Mouse (Mus musculus): ENCODE results near the gene Dnajb2. TPM values are rescaled to one million over a fixed set of nuclear protein-coding genes. Genes with fewer than 3 reads are reported as not detected.
A peak's percentile ranks its signal among the peaks of the same experiment; 100 is the strongest.

The Dnajb2 gene
- total and polyA plus RNA-seq, 3 experiments: 12.9 to 18.9 TPM; not detected in 1

DNA sequence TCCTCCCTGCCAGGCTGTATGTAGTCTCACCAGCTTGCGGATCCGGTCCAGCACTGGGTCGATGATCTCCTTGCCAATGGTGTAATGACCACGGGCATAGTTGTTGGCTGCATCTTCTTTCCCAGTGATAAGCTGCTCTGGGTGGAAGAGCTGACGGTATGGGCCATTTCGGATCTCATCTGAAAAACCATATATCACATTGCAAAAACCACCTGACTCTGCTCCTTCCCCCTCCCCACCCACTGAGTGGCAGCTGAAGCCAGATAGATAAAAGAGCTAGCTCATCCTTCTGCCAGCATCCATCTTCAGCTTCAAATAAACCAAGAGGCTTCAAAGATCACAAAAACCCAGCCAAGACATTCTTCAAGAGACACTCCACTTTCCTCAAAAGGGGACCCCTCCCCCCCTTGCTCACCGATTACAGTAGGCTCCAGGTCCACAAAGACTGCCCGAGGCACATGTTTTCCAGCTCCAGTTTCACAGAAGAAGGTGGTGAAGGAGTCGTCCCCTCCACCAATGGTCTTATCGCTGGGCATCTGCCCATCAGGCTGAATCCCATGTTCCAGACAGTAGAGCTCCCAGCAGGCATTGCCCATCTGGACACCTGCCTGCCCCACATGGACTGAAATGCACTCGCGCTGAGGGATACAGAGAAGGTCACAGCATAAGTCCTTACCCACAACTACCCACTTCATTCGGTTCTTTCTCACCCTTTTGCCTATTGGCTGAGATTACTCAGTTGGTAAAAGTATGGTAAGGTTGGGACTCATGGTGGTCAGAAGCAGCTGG, 19.2 kb upstream of the Dnajb2 start (continued):
- TF ChIP-seq USF2 (IDR thresholded peaks at IDR 0.05; ENCODE audit: borderline replicate concordance in 1 of 2, insufficient read depth in 1 of 2, low read depth in 1 of 2, low read length in 2 of 2) (0 out of 4 replicates have a peak, but pooled peaks of 1 of the 2 experiments have one; percentile 22), MXI1 (IDR thresholded peaks at IDR 0.05; ENCODE audit: low read depth, low read length) (no peak), CTCF (IDR thresholded peaks at IDR 0.05 in 2 of 3, conservative IDR thresholded peaks at IDR 0.05 in 1 of 3; ENCODE audit: control insufficient read depth in 1 of 3, insufficient read depth in 1 of 3, low read depth in 2 of 3, low read length in 3 of 3, poor library complexity in 1 of 3, severe bottlenecking in 1 of 3) (no peak), ELF1 (IDR thresholded peaks at IDR 0.05; ENCODE audit: low read depth, low read length) (no peak), ZKSCAN1 (IDR thresholded peaks at IDR 0.05; ENCODE audit: low read depth, low read length) (no peak), ZC3H11A (IDR thresholded peaks at IDR 0.05; ENCODE audit: low read depth, low read length) (no peak), TAL1 (IDR thresholded peaks at IDR 0.05; ENCODE audit: low read length) (peak; percentile 69), BHLHE40 (IDR thresholded peaks at IDR 0.05; ENCODE audit: borderline replicate concordance, low read depth, low read length) (no peak), MEF2A (IDR thresholded peaks at IDR 0.05; ENCODE audit: extremely low read depth, insufficient replicate concordance, low read depth, low read length, poor library complexity, severe bottlenecking) (no peak), GABPA (IDR thresholded peaks at IDR 0.05; ENCODE audit: low read depth, low read length) (no peak), UBTF (IDR thresholded peaks at IDR 0.05; ENCODE audit: borderline replicate concordance, insufficient read depth, low read depth, low read length) (no peak), E2F4 (IDR thresholded peaks at IDR 0.05; ENCODE audit: borderline replicate concordance, low read depth, low read length) (no peak), MAX (IDR thresholded peaks at IDR 0.05; ENCODE audit: low read length) (peak; percentile 41; the same call in 1 of the 2 replicates), CHD2 (IDR thresholded peaks at IDR 0.05; ENCODE audit: low read length) (no peak), RAD21 (IDR thresholded peaks at IDR 0.05; ENCODE audit: low read depth, low read length) (no peak), USF1 (IDR thresholded peaks at IDR 0.05; ENCODE audit: low read depth, low read length) (peak; percentile 83), NELFE (IDR thresholded peaks at IDR 0.05; ENCODE audit: low read depth, low read length) (no peak), ZNF384 (IDR thresholded peaks at IDR 0.05; ENCODE audit: low read depth, low read length) (no peak), TBP (IDR thresholded peaks at IDR 0.05; ENCODE audit: low read depth, low read length) (peak; percentile 51), GATA1 (IDR thresholded peaks at IDR 0.05; ENCODE audit: low read depth, low read length) (peak; percentile 84), MYB (IDR thresholded peaks at IDR 0.05; ENCODE audit: low read depth, low read length) (no peak)

DNA sequence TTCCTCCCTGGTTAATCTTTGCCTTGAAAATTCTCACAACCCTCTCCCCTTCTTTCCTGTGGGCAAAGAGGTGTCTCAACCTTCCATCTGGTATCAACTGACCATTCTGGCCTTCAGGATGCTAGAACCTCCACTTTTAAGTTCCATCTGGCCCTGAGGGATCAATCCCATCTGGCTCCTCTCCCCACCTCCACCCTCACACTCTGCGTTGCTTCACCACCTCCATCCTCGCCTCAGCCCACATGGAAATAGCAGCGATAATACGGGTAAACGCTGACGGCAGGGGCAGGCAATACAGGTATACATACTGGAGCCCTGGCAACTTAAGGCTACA, 18.3 kb upstream of the Dnajb2 start:
- DNase-seq (ENCODE audit: low read depth, low spot score): no peak
- Histone ChIP-seq H3K79me2 (ENCODE audit: control insufficient read depth, insufficient read depth, low read length, poor library complexity) (peaks cover 52% of the 10 kb centered on the region), H3K27ac (ENCODE audit: control insufficient read depth, low read depth, low read length) (peak overlapping the region; percentile 83), H3K9me3 (replicated peaks; ENCODE audit: insufficient read depth, low read length) (no peaks in the 10 kb centered on the region), H3K4me1 (ENCODE audit: control insufficient read depth in 1 of 2, insufficient read depth in 2 of 2, low read length in 2 of 2) (peaks cover 7 to 46% of the 10 kb centered on the region in 2 experiments), H3K27me3 (ENCODE audit: control insufficient read depth in 1 of 2, insufficient read depth in 2 of 2, low read length in 2 of 2) (no peaks in the 10 kb centered on the region), H3K36me3 (ENCODE audit: control insufficient read depth in 1 of 2, insufficient read depth in 2 of 2, low read length in 2 of 2) (peaks cover 15 to 48% of the 10 kb centered on the region in 2 experiments), H3K4me3 (ENCODE audit: control insufficient read depth in 1 of 2, insufficient read depth in 1 of 2, low read depth in 2 of 2, low read length in 2 of 2) (peak overlapping the region; percentile 81 to 82), H3K9ac (ENCODE audit: control insufficient read depth, low read depth, low read length, poor library complexity, severe bottlenecking) (peak overlapping the region; percentile 87)
- TF ChIP-seq ZMIZ1 (IDR thresholded peaks at IDR 0.05; ENCODE audit: low read depth, low read length) (0 out of 2 replicates have a peak, but pooled peaks have one; percentile 4), NELFE (IDR thresholded peaks at IDR 0.05; ENCODE audit: low read depth, low read length) (peak; percentile 18; the same call in 1 of the 2 replicates), EP300 (IDR thresholded peaks at IDR 0.05; ENCODE audit: low read depth in 1 of 2, low read length in 2 of 2) (peak in 1 of 2 experiments; percentile 9; a peak in 1 of 4 replicates), SIN3A (IDR thresholded peaks at IDR 0.05; ENCODE audit: low read length) (no peak; the same call in 1 of the 2 replicates)
